Mouse (Mus musculus) liver, postnatal 0 days (tissue): ENCODE measurements around the gene Rims4.

Experiments used
- CTCF ChIP-seq: sonication (generic); IDR thresholded peaks from 2 replicates; pipeline ENCODE4 v1.5.1; 2016; ENCODE audit warnings: antibody characterized with exemption, low read depth
- EP300 ChIP-seq: IDR thresholded peaks from 2 replicates; pipeline ENCODE4 v1.6.1; 2016; ENCODE audit warnings: antibody characterized with exemption, low read depth, mild to moderate bottlenecking

DNA sequence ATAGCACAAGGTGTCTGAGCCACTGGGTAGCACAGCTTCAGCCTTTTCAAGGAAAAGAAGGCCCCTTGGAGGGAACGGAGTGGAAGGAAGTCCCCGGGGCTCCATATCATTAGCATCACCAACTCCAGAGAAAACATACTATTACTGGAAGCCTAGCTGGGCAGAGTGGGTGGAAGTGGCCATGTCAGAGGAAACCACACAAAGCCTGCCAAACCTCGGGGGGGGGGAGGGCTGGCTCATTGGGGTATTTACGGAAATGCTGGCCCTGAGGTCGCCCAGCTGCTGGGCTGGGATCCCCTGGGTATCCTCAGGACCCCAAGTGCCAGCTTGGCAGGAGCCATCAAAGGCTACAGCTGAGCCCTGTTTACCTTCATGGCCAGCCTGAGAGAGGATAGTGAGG lies 105.4 kb downstream of the Rims4 start:
- TF ChIP-seq CTCF (no peak), EP300 (no peak)
